Mouse (Mus musculus) liver, embryonic 15.5 days (tissue): ENCODE data around the gene Tnni3. TPM values are rescaled to one million over a fixed set of nuclear protein-coding genes. Genes with fewer than 3 reads are reported as not detected.
"Not testable (repeated sequence)": the region's sequence is repeated elsewhere in the genome, so short reads cannot be mapped to it uniquely, and the experiment has no call there.

Source experiments
- ATAC-seq: fragments of 200-750 bp; cut with Nextera tagmentation; 2 replicates; pipeline ENCODE4 v1.8.0; 2017; ENCODE audit warnings: moderate number of reproducible peaks, mild to moderate bottlenecking, moderate library complexity; ENCODE audit not compliant: insufficient read depth
- H3K27ac ChIP-seq: fragments of 300-500 bp; sonication (generic); replicated peaks from 2 replicates; pipeline ENCODE4 v1.5.1; 2015; ENCODE audit warnings: mild to moderate bottlenecking, inconsistent platforms
- H3K27me3 ChIP-seq: fragments of 300-500 bp; sonication (generic); 2 replicates; pipeline ENCODE4 v1.6.1; 2015; ENCODE audit warnings: mild to moderate bottlenecking, inconsistent platforms
- H3K36me3 ChIP-seq: fragments of 300-500 bp; sonication (generic); replicated peaks from 2 replicates; pipeline ENCODE4 v1.6.1; 2015; ENCODE audit warnings: moderate library complexity, mild to moderate bottlenecking, inconsistent platforms
- H3K4me1 ChIP-seq: fragments of 300-500 bp; sonication (generic); replicated peaks from 2 replicates; pipeline ENCODE4 v1.6.1; 2015; ENCODE audit warnings: inconsistent platforms
- H3K4me2 ChIP-seq: fragments of 300-500 bp; sonication (generic); 2 replicates; pipeline ENCODE4 v1.6.1; 2015; ENCODE audit warnings: moderate library complexity, mild to moderate bottlenecking, inconsistent platforms
- H3K4me3 ChIP-seq: fragments of 300-500 bp; sonication (generic); replicated peaks from 2 replicates; pipeline ENCODE4 v1.5.1; 2015; ENCODE audit warnings: mild to moderate bottlenecking, inconsistent platforms
- H3K9ac ChIP-seq: fragments of 300-500 bp; sonication (generic); 2 replicates; pipeline ENCODE4 v1.6.1; 2015; ENCODE audit warnings: moderate library complexity, mild to moderate bottlenecking, inconsistent platforms
- H3K9me3 ChIP-seq: fragments of 300-500 bp; sonication (generic); replicated peaks from 2 replicates; pipeline ENCODE4 v1.6.1; 2016; ENCODE audit warnings: inconsistent platforms
- WGBS: fragments of 180-500 bp; shearing (Covaris S2); methylation state at CpG from one replicate; pipeline ENCODE4 v1.1.7; 2015; ENCODE audit warnings: mixed read lengths; ENCODE audit not compliant: insufficient replicate concordance; 5-methylcytosine and 5-hydroxymethylcytosine counted together
- polyA plus RNA-seq: library from polyadenylated mRNA; unstranded; fragments of >200 nt; fragmentation: Nextera tagmentation; extraction: Ambion mirVana; gene quantifications from 2 replicates; pipeline ENCODE4 v1.2.1, GENCODE M21; 2015

Gene Tnni3
- polyA plus RNA-seq, result 0.39 and 1.3 TPM in 2 replicates

GRCm38 (mm10) chr7:4524212-4524922 lies at the start of gene Tnni3:
Gene Tnni3, minus strand, starts transcription at chr7:4524229.
- WGBS, result 49% methylated on average over 15 of the region's 15 CpGs
- H3K4me2 ChIP-seq, H3K4me3 ChIP-seq, H3K9me3 ChIP-seq, H3K9ac ChIP-seq, ATAC-seq, H3K36me3 ChIP-seq, H3K27ac ChIP-seq: not testable (repeated sequence)
- Histone ChIP-seq H3K27me3 (peaks cover 31% of the 10 kb centered on the region), H3K4me1 (peaks cover 29% of the 10 kb centered on the region)

GRCm38 (mm10) chr7:4572361-4572760 lies 48.3 kb upstream of the Tnni3 start:
- H3K4me3 ChIP-seq, H3K9me3 ChIP-seq, H3K36me3 ChIP-seq, H3K9ac ChIP-seq, ATAC-seq, H3K27me3 ChIP-seq, H3K4me1 ChIP-seq, H3K27ac ChIP-seq, H3K4me2 ChIP-seq: not testable (repeated sequence)
- 30% methylated on average over 2 of the region's 2 CpGs for WGBS

GRCm38 (mm10) chr7:4562660-4563059 lies 38.6 kb upstream of the Tnni3 start:
- Histone ChIP-seq H3K27ac (no peak overlapping the region), H3K9me3 (no peaks in the 10 kb centered on the region), H3K36me3 (no peaks in the 10 kb centered on the region), H3K4me2 (no peak overlapping the region), H3K4me3 (no peak overlapping the region), H3K9ac (no peak overlapping the region), H3K27me3 (no peaks in the 10 kb centered on the region), H3K4me1 (no peaks in the 10 kb centered on the region)
- 74% methylated on average over 3 of the region's 3 CpGs for WGBS
- no peak for ATAC-seq

- Histone ChIP-seq H3K27ac (no peak overlapping the region), H3K9me3 (no peaks in the 10 kb centered on the region), H3K9ac (no peak overlapping the region), H3K4me2 (no peak overlapping the region), H3K4me1 (no peaks in the 10 kb centered on the region), H3K36me3 (no peaks in the 10 kb centered on the region), H3K4me3 (no peak overlapping the region), H3K27me3 (peaks cover 4% of the 10 kb centered on the region)
- 45% methylated on average over 6 of the region's 6 CpGs for WGBS
- ATAC-seq, result no peak
These were observed 33.1 kb upstream of the Tnni3 start for GRCm38 (mm10) chr7:4557167-4557560.

GRCm38 (mm10) chr7:4556256-4557166 lies 32.5 kb upstream of the Tnni3 start:
- no peak overlapping the region for H3K4me2 ChIP-seq
- no peaks in the 10 kb centered on the region for H3K9me3 ChIP-seq

GRCm38 (mm10) chr7:4547221-4547641 lies 23.2 kb upstream of the Tnni3 start, which contains the start of gene Syt5:
Gene Syt5, minus strand, starts transcription at chr7:4547541.
- Histone ChIP-seq H3K4me3 (peak within 1 kb of the TSS; percentile 20; the same call in 1 of the 2 replicates), H3K27me3 (peaks cover 39% of the 10 kb centered on the region), H3K4me2 (peak within 1 kb of the TSS; percentile 51), H3K9ac (no peak within 1 kb of the TSS), H3K36me3 (no peaks in the 10 kb centered on the region), H3K4me1 (peaks cover 15% of the 10 kb centered on the region), H3K9me3 (no peaks in the 10 kb centered on the region), H3K27ac (no peak within 1 kb of the TSS)
- 9% methylated on average over 33 of the region's 33 CpGs for WGBS
- no peak for ATAC-seq

More at GRCm38 (mm10) chr7:4556256-4557166, 32.5 kb upstream of the Tnni3 start:
- Histone ChIP-seq H3K9ac (no peak overlapping the region), H3K4me3 (no peak overlapping the region), H3K4me1 (no peaks in the 10 kb centered on the region), H3K27me3 (peaks cover 4% of the 10 kb centered on the region), H3K27ac (no peak overlapping the region), H3K36me3 (no peaks in the 10 kb centered on the region)
- WGBS, result 17% methylated on average over 15 of the region's 15 CpGs
- peak; percentile 60 for ATAC-seq

- WGBS, result 5% methylated on average over 26 of the region's 26 CpGs
- Histone ChIP-seq H3K27ac (no peak overlapping the region), H3K9me3 (no peaks in the 10 kb centered on the region), H3K4me3 (no peak overlapping the region), H3K27me3 (peaks cover 39% of the 10 kb centered on the region), H3K4me1 (peaks cover 15% of the 10 kb centered on the region), H3K9ac (no peak overlapping the region), H3K36me3 (no peaks in the 10 kb centered on the region), H3K4me2 (peak overlapping the region; percentile 51)
- no peak for ATAC-seq
These were observed 22.6 kb upstream of the Tnni3 start for GRCm38 (mm10) chr7:4546591-4547131.

GRCm38 (mm10) chr7:4546050-4546449 lies 22.0 kb upstream of the Tnni3 start:
- no peak overlapping the region for H3K27ac ChIP-seq
- no peaks in the 10 kb centered on the region for H3K9me3 ChIP-seq
- WGBS, result 59% methylated on average over 15 of the region's 15 CpGs
- H3K4me3 ChIP-seq, result no peak overlapping the region
- H3K4me2 ChIP-seq, result no peak overlapping the region
- ATAC-seq, result no peak
- no peak overlapping the region for H3K9ac ChIP-seq
- H3K27me3 ChIP-seq, result peaks cover 37% of the 10 kb centered on the region
- no peaks in the 10 kb centered on the region for H3K36me3 ChIP-seq
- peaks cover 15% of the 10 kb centered on the region for H3K4me1 ChIP-seq

- H3K4me1 ChIP-seq, result peaks cover 10% of the 10 kb centered on the region
- peak overlapping the region; percentile 16 for H3K4me2 ChIP-seq
- ATAC-seq, result no peak
- H3K9me3 ChIP-seq, result no peaks in the 10 kb centered on the region
- H3K4me3 ChIP-seq, result 0 out of 2 replicates have a peak overlapping the region, but pooled peaks have one; percentile 10
- peaks cover 15% of the 10 kb centered on the region for H3K27me3 ChIP-seq
- H3K36me3 ChIP-seq, result no peaks in the 10 kb centered on the region
- 36% methylated on average over 17 of the region's 17 CpGs for WGBS
- no peak overlapping the region for H3K9ac ChIP-seq
- H3K27ac ChIP-seq, result no peak overlapping the region
These were observed 18.0 kb upstream of the Tnni3 start for GRCm38 (mm10) chr7:4542013-4542412.

GRCm38 (mm10) chr7:4541344-4541743 lies 17.3 kb upstream of the Tnni3 start:
- H3K9ac ChIP-seq, result no peak overlapping the region
- H3K4me3 ChIP-seq, result no peak overlapping the region
- H3K36me3 ChIP-seq, result no peaks in the 10 kb centered on the region
- no peaks in the 10 kb centered on the region for H3K9me3 ChIP-seq
- no peak overlapping the region for H3K4me2 ChIP-seq
- 0 out of 2 replicates have a peak, but pooled peaks cover 3% of the 10 kb centered on the region for H3K4me1 ChIP-seq
- WGBS, result 59% methylated on average over 5 of the region's 5 CpGs
- H3K27me3 ChIP-seq, result peaks cover 8% of the 10 kb centered on the region
- no peak for ATAC-seq
- no peak overlapping the region for H3K27ac ChIP-seq

- H3K27me3 ChIP-seq, result peaks cover 15% of the 10 kb centered on the region; the same call in 1 of the 2 replicates
- no peaks in the 10 kb centered on the region for H3K9me3 ChIP-seq
- H3K4me3 ChIP-seq, result no peak overlapping the region
- no peak overlapping the region for H3K4me2 ChIP-seq
- no peak for ATAC-seq
- no peaks in the 10 kb centered on the region for H3K36me3 ChIP-seq
- no peak overlapping the region for H3K27ac ChIP-seq
- H3K9ac ChIP-seq, result no peak overlapping the region
- 47% methylated on average over 2 of the region's 2 CpGs for WGBS
- H3K4me1 ChIP-seq, result no peaks in the 10 kb centered on the region
These were observed 15.0 kb upstream of the Tnni3 start for GRCm38 (mm10) chr7:4539019-4539418.
